11 mouse cellular contexts compared by ENCODE assay signal in genomic region chr16:74182509-74183113, GRCm38 (mm10).
DNase-seq lines count a peak whose midpoint lies in the region; ATAC-seq and TF ChIP-seq lines count a peak whose summit lies in the region.
"Had no signal": no experiment of that assay in that cellular context is flagged by ENCODE, and none has a peak within 500 bp of the region (broad histone marks: within the 10 kb centered on the region; RNA-seq: fewer than 3 reads in every experiment).

No protein-coding gene starts in this region.

- H3K9me3 ChIP-seq in liver, postnatal 0 days (ENCODE audit: low read length): no peaks in the 10 kb centered on the region
- H3K9me3 ChIP-seq in liver, embryonic 12.5 days (replicated peaks): no peaks in the 10 kb centered on the region
- H3K9me3 ChIP-seq: limb, embryonic 12.5 days had no signal

- H3K4me2 ChIP-seq in liver, postnatal 0 days (ENCODE audit: low read depth, low read length): no peak overlapping the region
- H3K4me2 ChIP-seq in liver, embryonic 12.5 days: no peak overlapping the region
- H3K4me2 ChIP-seq: limb, embryonic 12.5 days had no signal

- DNase-seq in cerebellum, postnatal 25 days: peak; percentile 40 to 54
- no peak for DNase-seq in cerebellum, adult 11 months
- DNase-seq in liver, postnatal 0 days: peak; percentile 11
- DNase-seq in brain, embryonic 14.5 days (ENCODE audit: low read depth): peak; percentile 89
- DNase-seq in lung, postnatal 14 days: peak; percentile 8
- no peak for DNase-seq in layer of hippocampus, adult 9-10 months (ENCODE audit: low spot score)
- no peak for DNase-seq in frontal cortex, postnatal 10 days (ENCODE audit: low spot score in 2 of 2)
- DNase-seq: heart, adult 18-20 months had no signal

- 77% methylated on average over 3 of the region's 3 CpGs for WGBS in liver, postnatal 0 days (ENCODE audit: insufficient replicate concordance)
- 63% methylated on average over 3 of the region's 3 CpGs for WGBS in liver, embryonic 12.5 days (ENCODE audit: insufficient replicate concordance)

- H3K9ac ChIP-seq in liver, postnatal 0 days (replicated peaks): no peak overlapping the region
- no peak overlapping the region for H3K9ac ChIP-seq in liver, embryonic 12.5 days
- H3K9ac ChIP-seq: limb, embryonic 12.5 days had no signal

- no peak for TF ChIP-seq POLR2A in brain, embryonic 14.5 days (IDR thresholded peaks at IDR 0.05; ENCODE audit: borderline replicate concordance, extremely low read depth, insufficient read depth, insufficient read length, poor library complexity, severe bottlenecking)

- no peak for TF ChIP-seq CTCF in liver, postnatal 0 days (IDR thresholded peaks at IDR 0.05; ENCODE audit: low read depth)
- TF ChIP-seq CTCF in brain, embryonic 14.5 days (IDR thresholded peaks at IDR 0.05; ENCODE audit: borderline replicate concordance, extremely low read depth, insufficient read depth, insufficient read length): no peak

- TF ChIP-seq EP300 in liver, postnatal 0 days (IDR thresholded peaks at IDR 0.05; ENCODE audit: low read depth): no peak

- no peak overlapping the region for H3K27ac ChIP-seq in liver, postnatal 0 days (ENCODE audit: low read depth)
- no peak overlapping the region for H3K27ac ChIP-seq in liver, embryonic 12.5 days
- H3K27ac ChIP-seq: limb, embryonic 12.5 days had no signal

- ATAC-seq in liver, postnatal 0 days: no peak
- ATAC-seq in liver, embryonic 12.5 days: no peak
- ATAC-seq: intestine, embryonic 16.5 days had no signal

- H3K36me3 ChIP-seq in liver, postnatal 0 days (replicated peaks; ENCODE audit: insufficient read depth, low read length): no peaks in the 10 kb centered on the region
- H3K36me3 ChIP-seq in liver, embryonic 12.5 days: no peaks in the 10 kb centered on the region
- H3K36me3 ChIP-seq: limb, embryonic 12.5 days had no signal

- no peaks in the 10 kb centered on the region for H3K27me3 ChIP-seq in liver, postnatal 0 days (ENCODE audit: insufficient read depth, low read length)
- H3K27me3 ChIP-seq in liver, embryonic 12.5 days (replicated peaks): no peaks in the 10 kb centered on the region
- H3K27me3 ChIP-seq: limb, embryonic 12.5 days had no signal

- no peaks in the 10 kb centered on the region for H3K4me1 ChIP-seq in liver, postnatal 0 days (ENCODE audit: insufficient read depth)
- no peaks in the 10 kb centered on the region for H3K4me1 ChIP-seq in liver, embryonic 12.5 days

- no peak overlapping the region for H3K4me3 ChIP-seq in liver, postnatal 0 days (ENCODE audit: low read depth, low read length)
- H3K4me3 ChIP-seq in liver, embryonic 12.5 days: no peak overlapping the region
- H3K4me3 ChIP-seq: limb, embryonic 12.5 days had no signal

Comparison
In these comparisons a context has a peak if more than half of its experiments do, and no peak if none do; other contexts are left out.
1. DNase-seq: peak in cerebellum, postnatal 25 days (2 of 2), liver, postnatal 0 days (single experiment), brain, embryonic 14.5 days (single experiment) and lung, postnatal 14 days (single experiment); none in cerebellum, adult 11 months (single experiment), layer of hippocampus, adult 9-10 months (single experiment) and frontal cortex, postnatal 10 days (0 of 2).